Mouse (Mus musculus) C2C12 (cell line): Measurements from ENCODE around the gene Pde6d. TPM values are rescaled to one million over a fixed set of nuclear protein-coding genes. Genes with fewer than 3 reads are reported as not detected.
A peak's percentile ranks its signal among the peaks of the same experiment; 100 is the strongest.

ENCODE experiments used
- H3K27me3 ChIP-seq: one replicate; pipeline ENCODE4 v1.6.1; 2011; ENCODE audit not compliant: control insufficient read depth, insufficient read depth, insufficient read length
- H3K36me3 ChIP-seq: one replicate; pipeline ENCODE4 v1.6.1; 2011; ENCODE audit not compliant: control insufficient read depth, insufficient read depth
- H3K4me3 ChIP-seq: one replicate; pipeline ENCODE4 v1.5.1; 2011; ENCODE audit warnings: mild to moderate bottlenecking, control low read depth; ENCODE audit not compliant: poor library complexity, insufficient read depth, severe bottlenecking
- H3K79me2 ChIP-seq: one replicate; pipeline ENCODE4 v1.6.1; 2011; ENCODE audit not compliant: control insufficient read depth, insufficient read depth
- H3K79me3 ChIP-seq: one replicate; pipeline ENCODE4 v1.6.1; 2011; ENCODE audit warnings: low read depth, control low read depth
- H3ac ChIP-seq: one replicate; pipeline ENCODE3; 2011; ENCODE audit warnings: low read depth; ENCODE audit not compliant: control insufficient read depth, insufficient read length
- CEBPB ChIP-seq: IDR thresholded peaks from one replicate; pipeline ENCODE4 v1.6.1; 2011; ENCODE audit warnings: low read depth, mild to moderate bottlenecking, control low read depth, moderate library complexity
- CTCF ChIP-seq: IDR thresholded peaks from one replicate; pipeline ENCODE4 v1.5.1; 2011; ENCODE audit not compliant: control insufficient read depth, insufficient read depth, insufficient read length
- FOSL1 ChIP-seq: IDR thresholded peaks from one replicate; pipeline ENCODE4 v1.8.0; 2011; ENCODE audit warnings: mild to moderate bottlenecking, low read length; ENCODE audit not compliant: poor library complexity, insufficient read depth, severe bottlenecking
- MAX ChIP-seq: IDR thresholded peaks from one replicate; pipeline ENCODE4 v1.6.1; 2011; ENCODE audit warnings: mild to moderate bottlenecking, control low read depth
- MYOD1 ChIP-seq: IDR thresholded peaks from one replicate; pipeline ENCODE4 v1.6.1; 2011; ENCODE audit warnings: low read depth; ENCODE audit not compliant: control insufficient read depth, insufficient read length
- MYOG ChIP-seq: IDR thresholded peaks from one replicate; pipeline ENCODE4 v1.6.1; 2011; ENCODE audit not compliant: control insufficient read depth, insufficient read length; ENCODE audit errors: extremely low read depth
- USF1 ChIP-seq: IDR thresholded peaks from one replicate; pipeline ENCODE4 v1.6.1; 2011; ENCODE audit warnings: low read depth, mild to moderate bottlenecking, control low read depth, moderate library complexity
- long read RNA-seq, 2 experiments: library from polyadenylated mRNA; unstranded; transcript quantifications; one replicate each; pipeline ENCODE4 v2.0.0; 2019 to 2020
- polyA plus RNA-seq: library from polyadenylated mRNA; unstranded; fragments of >200 nt; fragmentation: generic; extraction: Trizol; gene quantifications from one replicate; pipeline ENCODE4 v1.2.1, GENCODE M21; 2012; ENCODE audit warnings: missing spikeins

The Pde6d gene
- 41.8 TPM for polyA plus RNA-seq
- long read RNA-seq, experiment 1, transcript Pde6d-201 (5 exons, 1,159 nt), result major isoform, 59 of 68 reads
- long read RNA-seq, experiment 1, partial matches to known transcripts, result 3 of 68 reads
- long read RNA-seq, experiment 1, other reads (novel, unspliced or antisense), result 6 of 68 reads
- long read RNA-seq, experiment 2, transcript Pde6d-201 (5 exons, 1,159 nt), result major isoform, 32 of 38 reads
- long read RNA-seq, experiment 2, partial matches to known transcripts, result 0 of 38 reads
- long read RNA-seq, experiment 2, other reads (novel, unspliced or antisense), result 5 of 38 reads

- H3ac ChIP-seq, result peak within 1 kb of the TSS; percentile 94
- no peak for TF ChIP-seq FOSL1
- no peak for TF ChIP-seq USF1
- TF ChIP-seq MYOD1, result no peak
- TF ChIP-seq MYOG, result no peak
- TF ChIP-seq MAX, result no peak
- TF ChIP-seq CTCF, result no peak
- TF ChIP-seq CEBPB, result no peak
Measured at GRCm38 (mm10) chr1:86582451-86583096, at the start of gene Pde6d, which contains the start of gene Cops7b. Gene Pde6d, minus strand, starts transcription at chr1:86582629. Gene Cops7b, plus strand, starts transcription at chr1:86582904.

GRCm38 (mm10) chr1:86630527-86630926 is 48.1 kb upstream of the Pde6d start:
- Histone ChIP-seq H3ac (no peak overlapping the region), H3K79me2 (no peaks in the 10 kb centered on the region), H3K36me3 (no peaks in the 10 kb centered on the region), H3K4me3 (no peak overlapping the region), H3K27me3 (no peaks in the 10 kb centered on the region), H3K79me3 (no peaks in the 10 kb centered on the region)
- TF ChIP-seq MYOG (no peak), USF1 (no peak), MYOD1 (no peak), CTCF (no peak), MAX (no peak), FOSL1 (no peak), CEBPB (no peak)

More at GRCm38 (mm10) chr1:86582451-86583096, at the start of gene Pde6d, which contains the start of gene Cops7b:
- Histone ChIP-seq H3K4me3 (peak within 1 kb of the TSS; percentile 71), H3K36me3 (no peaks in the 10 kb centered on the region), H3K27me3 (no peaks in the 10 kb centered on the region), H3K79me2 (peaks cover 19% of the 10 kb centered on the region), H3K79me3 (peaks cover 1% of the 10 kb centered on the region)

- no peak overlapping the region for H3ac ChIP-seq
- no peaks in the 10 kb centered on the region for H3K79me3 ChIP-seq
- no peaks in the 10 kb centered on the region for H3K79me2 ChIP-seq
- TF ChIP-seq MYOG (no peak), MYOD1 (no peak), CTCF (no peak), MAX (no peak), USF1 (no peak), CEBPB (no peak), FOSL1 (no peak)
- no peak overlapping the region for H3K4me3 ChIP-seq
- H3K27me3 ChIP-seq, result no peaks in the 10 kb centered on the region
- no peaks in the 10 kb centered on the region for H3K36me3 ChIP-seq
Measured at GRCm38 (mm10) chr1:86629936-86630335, 47.5 kb upstream of the Pde6d start.

GRCm38 (mm10) chr1:86628270-86628669 is 45.8 kb upstream of the Pde6d start:
- Histone ChIP-seq H3K27me3 (no peaks in the 10 kb centered on the region), H3K4me3 (no peak overlapping the region), H3K36me3 (no peaks in the 10 kb centered on the region), H3K79me2 (no peaks in the 10 kb centered on the region), H3K79me3 (no peaks in the 10 kb centered on the region), H3ac (no peak overlapping the region)
- TF ChIP-seq CTCF (no peak), MAX (no peak), USF1 (no peak), MYOD1 (no peak), MYOG (no peak), CEBPB (no peak), FOSL1 (no peak)

GRCm38 (mm10) chr1:86623001-86624000 is 40.9 kb upstream of the Pde6d start:
- H3K36me3 ChIP-seq, result no peaks in the 10 kb centered on the region
- H3K79me2 ChIP-seq, result no peaks in the 10 kb centered on the region
- no peaks in the 10 kb centered on the region for H3K27me3 ChIP-seq
- peak overlapping the region; percentile 57 for H3ac ChIP-seq
- no peak for TF ChIP-seq CEBPB
- peak; percentile 95 for TF ChIP-seq MAX
- peak; percentile 65 for TF ChIP-seq USF1
- TF ChIP-seq FOSL1, result peak; percentile 26
- H3K4me3 ChIP-seq, result no peak overlapping the region
- no peaks in the 10 kb centered on the region for H3K79me3 ChIP-seq
